Mouse (Mus musculus) retina, postnatal 7 days (tissue): ENCODE measurements around the gene Ppm1a.
A peak's percentile ranks its signal among the peaks of the same experiment; 100 is the strongest.

Experiments used
- DNase-seq: peaks from one replicate; pipeline ENCODE4 v3.0.0-alpha.2; 2012; ENCODE audit warnings: low read depth, low spot score

Ppm1a gene

DNA sequence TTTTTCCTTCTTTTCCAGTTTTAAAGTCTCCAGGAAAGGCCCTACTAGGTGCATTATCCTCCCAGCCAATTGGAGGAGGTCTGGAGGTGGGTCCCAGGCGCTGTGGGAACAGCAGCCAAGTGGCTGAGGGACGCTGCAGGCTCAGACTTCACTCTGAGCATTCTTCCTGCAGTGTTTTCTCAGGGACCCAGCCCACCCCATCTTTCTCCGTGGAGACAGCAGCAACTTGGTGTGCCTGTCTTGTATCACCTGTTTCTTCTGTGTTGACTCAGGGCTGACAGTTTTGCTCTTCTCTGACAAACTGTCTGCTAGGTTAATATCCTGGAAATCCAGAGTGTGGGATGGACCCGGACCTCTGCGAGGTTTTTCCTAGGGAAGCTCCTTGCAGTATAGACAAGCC is 68.4 kb downstream of the Ppm1a start:
- no peak for DNase-seq

DNA sequence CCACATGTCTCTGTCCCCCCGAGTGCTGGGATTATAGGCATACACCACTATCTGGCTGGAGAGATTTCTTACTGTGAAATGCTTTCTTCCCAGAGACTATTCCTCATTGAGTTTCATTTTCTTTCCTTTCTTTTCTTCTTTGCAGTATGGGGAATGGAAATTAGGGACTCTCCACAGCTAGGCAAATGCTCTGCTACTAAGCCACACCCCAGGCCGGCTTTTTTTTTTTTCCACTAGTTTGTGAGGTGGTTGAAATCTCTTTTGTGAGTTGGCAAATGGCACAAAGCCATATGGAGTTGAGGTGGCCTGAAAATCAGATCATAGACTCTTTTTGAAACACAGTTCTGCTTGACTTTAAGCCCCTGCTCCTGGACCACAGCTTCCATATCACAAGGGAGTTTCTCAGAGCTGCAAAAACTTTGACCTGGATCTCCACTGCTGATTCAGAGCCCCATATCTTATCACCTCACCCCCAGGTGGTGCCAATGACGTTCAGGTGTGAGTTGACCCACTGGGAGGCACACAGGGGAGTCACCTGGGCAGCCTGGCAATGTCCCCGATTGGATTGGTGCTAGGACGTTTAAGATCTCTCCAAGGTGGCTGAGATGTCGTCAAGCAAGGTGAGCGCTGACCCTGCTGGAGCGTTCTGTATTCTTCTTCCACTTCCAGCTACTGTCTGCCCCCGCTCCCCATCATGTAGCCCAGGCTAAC is 71.7 kb downstream of the Ppm1a start:
- no peak for DNase-seq

DNA sequence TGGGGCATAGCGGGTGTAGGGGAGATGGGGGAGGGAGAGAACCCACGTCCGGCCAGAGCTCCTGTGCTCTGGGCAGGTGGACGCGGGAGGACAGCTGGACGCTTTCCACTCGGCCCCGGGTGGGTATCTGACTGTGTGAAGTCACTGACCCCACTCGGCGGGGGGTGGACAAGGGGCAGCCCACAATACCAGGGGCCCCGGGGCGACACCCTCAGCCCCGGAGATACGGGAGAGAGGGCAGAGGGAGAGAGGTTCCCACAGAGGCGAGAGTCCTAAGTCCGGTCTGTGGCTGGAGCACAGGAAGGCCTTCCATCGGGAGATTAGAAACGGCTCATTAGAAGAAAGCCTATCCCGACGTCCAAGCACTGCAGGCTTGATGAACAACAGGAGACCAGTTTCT is 72.5 kb downstream of the Ppm1a start:
- DNase-seq, result no peak

DNA sequence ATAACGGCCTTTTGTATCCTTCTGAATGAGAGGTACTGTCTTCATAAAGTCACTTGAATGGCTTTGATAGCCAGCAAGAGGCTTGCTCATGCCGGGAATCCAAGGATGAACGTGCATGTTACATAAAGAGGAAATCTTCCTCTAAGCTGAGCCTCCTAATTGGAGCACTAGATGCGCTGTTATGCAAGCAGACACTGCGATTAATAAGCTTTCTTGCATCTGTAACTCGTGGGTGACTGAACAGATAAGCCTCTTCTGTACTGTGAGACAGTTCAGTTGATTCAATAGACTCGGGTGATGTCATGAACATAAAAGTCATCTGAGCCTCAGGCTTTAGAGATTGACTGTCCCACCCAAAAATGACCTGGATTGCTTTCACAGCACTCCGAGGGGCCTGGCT is 73.1 kb downstream of the Ppm1a start:
- no peak for DNase-seq

DNA sequence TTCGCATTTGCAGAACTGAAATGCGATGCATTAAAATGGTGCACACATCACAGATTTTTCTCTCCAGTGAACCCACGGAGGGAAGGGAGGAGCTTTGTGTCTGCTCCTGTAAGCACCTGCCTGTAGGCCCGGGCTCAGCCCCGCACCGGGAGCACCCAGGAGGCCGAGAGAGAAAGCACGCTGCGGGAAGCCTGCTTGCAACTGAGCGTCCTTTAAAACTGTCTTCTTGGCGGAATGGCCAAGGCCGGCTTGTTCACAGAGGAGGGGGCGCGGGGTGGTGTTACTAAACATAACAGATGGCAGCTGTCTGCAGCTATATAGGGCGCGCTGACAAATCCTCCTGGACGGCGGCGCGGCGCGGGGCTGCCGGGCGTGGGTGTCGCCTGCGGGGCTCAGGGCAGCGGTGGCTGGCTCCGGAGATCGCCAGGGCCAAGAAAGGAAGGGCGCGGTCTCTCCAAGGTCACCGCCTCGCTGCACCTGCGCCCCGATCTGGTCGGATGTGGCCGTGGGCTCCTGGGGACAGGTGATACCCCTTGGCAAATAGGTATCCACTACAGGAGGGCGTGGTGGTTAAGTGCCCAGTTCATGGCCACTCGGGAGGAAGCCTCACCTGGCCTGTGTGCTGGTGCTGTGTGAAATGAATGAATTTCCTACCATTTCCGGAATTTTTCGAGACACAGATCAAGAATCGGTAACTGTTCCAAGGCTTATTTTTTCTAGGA is 74.6 kb downstream of the Ppm1a start:
- DNase-seq, result peak; percentile 79

DNA sequence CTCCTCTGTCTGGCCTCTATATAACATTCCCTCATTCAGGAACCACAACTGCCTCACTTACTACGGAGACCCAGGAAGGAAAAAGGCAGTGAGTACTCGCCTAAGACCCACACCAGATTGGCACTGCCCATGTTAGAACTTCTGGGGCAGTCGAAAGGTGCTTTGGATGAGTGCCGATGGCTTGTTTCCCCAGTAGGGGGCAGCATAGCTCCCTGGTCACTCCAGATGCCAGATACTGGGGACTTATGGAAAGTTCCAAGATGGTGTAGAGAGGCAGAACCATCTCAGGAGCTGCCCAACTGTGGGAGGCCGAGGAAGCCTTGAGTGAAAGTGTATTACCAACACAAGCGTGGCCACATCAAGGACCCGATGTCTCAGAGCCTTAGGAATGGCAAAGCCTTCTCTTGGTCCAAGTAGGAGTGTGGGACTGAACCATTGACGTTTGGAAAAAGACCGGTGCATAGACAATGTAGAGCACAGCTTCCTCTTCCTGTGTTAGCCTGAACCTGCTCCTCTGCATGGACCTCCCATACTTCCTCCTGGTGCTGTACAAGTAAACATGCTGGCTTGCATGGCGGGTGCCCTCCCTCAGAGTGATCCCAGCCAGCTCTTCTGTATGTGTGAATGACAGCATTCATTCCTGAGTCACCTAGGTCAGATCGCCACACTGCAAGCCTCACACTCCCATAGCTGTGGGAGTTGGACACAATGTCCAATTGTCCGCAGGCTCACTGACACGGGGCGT is 77.7 kb downstream of the Ppm1a start:
- DNase-seq, result no peak

DNA sequence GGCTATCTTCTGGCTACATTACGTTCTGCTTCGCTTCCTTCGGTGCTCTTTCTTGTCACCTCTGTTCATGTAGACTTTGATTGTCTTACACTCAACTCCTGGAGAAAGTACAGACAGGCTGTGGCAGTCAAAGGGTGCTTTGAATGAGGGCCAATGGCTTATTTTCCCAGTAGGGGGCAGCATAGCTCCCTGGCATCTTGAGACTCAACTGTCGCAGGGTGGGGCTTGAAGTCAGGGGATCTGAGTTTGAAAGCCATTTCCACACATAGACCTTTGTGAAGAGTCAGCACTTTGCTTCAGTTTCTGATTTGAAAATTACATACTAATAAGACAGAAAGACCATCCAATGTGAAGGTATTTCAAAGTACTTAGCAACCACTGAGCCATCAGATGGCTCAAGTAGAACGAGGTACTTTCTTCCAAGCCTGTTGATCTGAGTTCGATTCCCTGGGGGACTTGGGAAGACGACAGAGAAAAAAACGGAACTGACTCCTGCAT is 78.3 kb downstream of the Ppm1a start:
- no peak for DNase-seq

DNA sequence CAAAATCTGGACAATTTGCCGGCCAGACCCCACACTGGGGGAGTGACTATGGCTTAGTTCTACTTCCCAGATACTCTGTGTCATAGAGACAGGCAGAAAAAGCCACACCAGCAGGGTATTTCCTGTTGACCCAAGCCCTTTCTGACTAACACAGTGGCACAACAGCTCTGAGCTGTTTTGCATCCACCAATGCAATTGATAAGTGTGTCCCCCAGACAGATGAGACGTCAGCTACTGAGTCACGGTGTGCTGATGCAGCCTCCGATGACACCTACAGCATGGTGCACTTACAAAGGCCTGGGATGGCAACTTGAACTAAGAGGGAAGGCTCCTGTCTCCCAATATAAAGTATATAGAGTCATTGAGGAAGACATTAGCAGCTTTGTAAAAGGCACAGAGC is 80.0 kb downstream of the Ppm1a start:
- DNase-seq, result no peak

DNA sequence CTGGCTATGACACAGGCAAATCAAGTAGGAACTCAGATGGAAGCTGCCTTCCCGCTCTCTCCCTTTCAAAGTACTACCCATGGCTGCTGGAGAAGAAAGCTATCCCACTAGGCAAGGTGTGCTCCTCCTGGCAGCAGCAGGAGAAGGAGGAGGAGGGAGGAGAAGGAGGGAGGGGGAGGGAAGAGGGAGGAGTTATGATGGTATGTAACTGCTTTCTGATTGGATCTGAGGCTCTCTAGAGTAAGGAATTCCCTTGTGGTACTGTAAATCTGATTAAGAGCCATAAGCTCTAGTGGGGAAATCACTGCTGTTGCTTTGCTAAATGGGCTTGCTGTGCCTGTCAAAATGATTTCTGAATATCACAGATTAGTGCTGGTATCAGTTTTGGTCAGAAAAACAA is 84.2 kb downstream of the Ppm1a start:
- DNase-seq, result no peak

DNA sequence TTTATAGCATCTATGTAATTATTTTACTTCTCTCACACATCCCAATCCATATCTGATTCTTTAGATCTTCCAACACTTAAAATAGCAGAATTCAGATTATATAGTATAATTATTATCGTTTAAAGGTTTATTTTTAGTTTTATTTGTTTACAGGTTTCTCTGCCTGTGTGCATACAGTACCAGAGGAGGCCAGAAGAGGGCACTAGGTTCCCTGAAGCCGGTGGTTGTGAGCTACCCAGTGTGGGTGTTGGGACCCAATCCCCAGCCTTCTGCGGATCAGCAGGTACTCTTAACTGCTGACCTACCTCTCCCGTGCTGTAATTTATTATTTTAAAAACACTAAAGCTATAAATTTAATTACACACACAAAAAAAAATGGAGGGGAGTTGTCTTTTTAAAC is 85.9 kb downstream of the Ppm1a start:
- DNase-seq, result no peak

DNA sequence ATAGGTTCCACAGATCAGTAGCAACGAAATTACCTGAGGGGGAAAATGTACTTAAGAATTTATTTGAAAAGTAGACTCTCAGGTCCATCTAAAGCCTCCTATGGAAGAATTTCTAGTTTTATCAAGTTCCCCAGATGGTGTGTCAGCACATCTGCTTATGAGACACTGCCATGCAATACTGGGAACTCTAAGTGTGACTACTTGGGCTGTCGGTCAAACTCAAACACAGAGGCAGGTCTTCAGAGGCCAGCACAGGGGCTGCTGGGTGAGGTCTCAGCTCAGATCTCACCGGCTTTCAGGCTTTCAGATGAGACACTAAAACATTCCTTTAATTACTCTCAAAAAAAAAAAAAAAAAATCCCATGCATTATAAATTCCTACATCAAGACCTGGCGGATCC is 86.3 kb downstream of the Ppm1a start:
- DNase-seq, result no peak

DNA sequence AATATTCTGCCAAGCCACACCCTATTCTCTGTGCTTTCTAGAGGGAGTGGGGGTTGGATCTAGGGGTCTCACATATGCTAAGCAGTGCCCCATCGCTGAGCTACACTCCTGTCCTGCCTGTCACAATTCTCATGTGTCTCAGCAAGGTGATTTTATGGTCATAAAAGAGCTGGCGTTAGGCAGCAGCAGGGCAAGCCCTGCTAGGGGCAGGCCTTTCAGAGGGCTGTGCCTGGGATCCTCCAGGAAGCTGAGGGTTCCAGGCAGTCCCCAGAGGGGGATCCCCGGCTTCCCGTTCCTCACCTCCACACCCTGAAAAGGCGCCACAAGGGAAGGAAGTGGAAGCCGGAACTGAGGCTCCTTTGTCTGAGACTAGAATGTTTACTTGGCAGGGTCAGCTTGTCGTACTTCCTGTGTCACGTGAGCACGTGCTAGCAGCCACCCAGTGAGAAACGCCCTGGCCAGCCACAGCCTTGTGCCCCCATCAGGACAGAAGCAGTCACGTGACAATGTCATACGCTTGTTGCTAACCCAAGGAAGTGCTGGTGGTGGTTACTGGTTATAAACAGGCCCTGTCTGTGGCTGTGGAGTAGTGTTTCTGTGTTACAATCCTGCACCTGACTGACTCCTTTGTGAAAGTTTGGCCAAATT is 86.8 kb downstream of the Ppm1a start:
- no peak for DNase-seq

DNA sequence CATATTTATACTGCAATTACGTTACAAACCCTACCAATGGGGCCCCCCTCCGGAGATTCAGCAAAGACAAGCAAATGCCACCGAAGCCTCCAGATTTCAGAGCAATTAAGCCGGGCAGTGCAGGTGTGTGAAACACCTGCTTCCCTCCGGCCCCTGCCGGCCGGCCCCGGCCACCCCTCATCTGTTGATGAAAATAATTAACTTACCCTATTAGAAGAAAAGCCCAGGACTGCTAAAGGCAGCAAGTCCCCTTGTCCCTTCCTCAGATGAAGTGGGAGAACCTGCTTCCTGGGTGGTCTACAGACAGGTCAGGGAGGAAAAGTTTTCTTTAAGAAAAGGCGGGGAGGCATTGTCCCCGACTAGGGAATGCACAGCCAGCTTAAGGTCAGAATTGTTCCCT is 88.7 kb downstream of the Ppm1a start:
- DNase-seq, result no peak

DNA sequence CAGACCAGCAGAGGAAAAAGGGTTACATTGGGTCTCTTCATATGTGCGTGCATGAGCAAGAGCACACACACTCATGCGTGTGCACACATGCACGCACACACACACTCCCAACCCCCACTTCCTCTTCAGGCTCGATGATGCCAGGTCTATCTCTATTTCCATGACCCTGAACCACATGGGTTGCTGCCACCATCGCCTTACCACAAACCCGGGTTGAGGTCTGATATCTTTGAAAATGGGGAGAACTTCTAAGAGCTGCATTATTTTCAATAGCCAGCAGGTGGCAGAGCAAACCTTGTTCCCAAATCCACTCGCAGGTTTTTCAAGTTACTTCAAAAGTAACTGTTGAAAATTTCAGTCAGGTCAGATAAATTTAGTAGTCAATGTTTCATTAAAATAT is 90.5 kb downstream of the Ppm1a start:
- no peak for DNase-seq
